Mouse (Mus musculus) heart, embryonic 15.5 days (tissue): ENCODE results near the gene Prrc2b. TPM values are rescaled to one million over a fixed set of nuclear protein-coding genes. Genes with fewer than 3 reads are reported as not detected.

ENCODE experiments used
- ATAC-seq: fragments of 200-750 bp; cut with Nextera tagmentation; replicated peaks from 2 replicates; pipeline ENCODE4 v1.8.0; 2017; ENCODE audit warnings: low read depth, moderate TSS enrichment; ENCODE audit not compliant: insufficient number of reproducible peaks, insufficient read depth, low FRiP score
- H3K27ac ChIP-seq: fragments of 300-500 bp; sonication (generic); 2 replicates; pipeline ENCODE4 v1.5.1; 2015; ENCODE audit warnings: mild to moderate bottlenecking, inconsistent platforms
- H3K27me3 ChIP-seq: fragments of 300-500 bp; sonication (generic); 2 replicates; pipeline ENCODE4 v1.6.1; 2015; ENCODE audit warnings: inconsistent platforms
- H3K36me3 ChIP-seq: fragments of 300-500 bp; sonication (generic); 2 replicates; pipeline ENCODE4 v1.6.1; 2015; ENCODE audit warnings: mild to moderate bottlenecking, inconsistent platforms
- H3K4me1 ChIP-seq: fragments of 300-500 bp; sonication (generic); replicated peaks from 2 replicates; pipeline ENCODE4 v1.6.1; 2015; ENCODE audit warnings: inconsistent platforms
- H3K4me2 ChIP-seq: fragments of 300-500 bp; sonication (generic); 2 replicates; pipeline ENCODE4 v1.6.1; 2015; ENCODE audit warnings: inconsistent platforms, mild to moderate bottlenecking, moderate library complexity
- H3K4me3 ChIP-seq: fragments of 300-500 bp; sonication (generic); 2 replicates; pipeline ENCODE4 v1.5.1; 2015; ENCODE audit warnings: mild to moderate bottlenecking, inconsistent platforms
- H3K9ac ChIP-seq: fragments of 300-500 bp; sonication (generic); 2 replicates; pipeline ENCODE4 v1.6.1; 2015; ENCODE audit warnings: mild to moderate bottlenecking, inconsistent platforms
- H3K9me3 ChIP-seq: fragments of 300-500 bp; sonication (generic); replicated peaks from 2 replicates; pipeline ENCODE4 v1.6.1; 2016; ENCODE audit warnings: inconsistent platforms
- WGBS: fragments of 180-500 bp; shearing (Covaris S2); methylation state at CpG from one replicate; pipeline ENCODE4 v1.1.7; 2015; ENCODE audit warnings: mixed read lengths; 5-methylcytosine and 5-hydroxymethylcytosine counted together
- polyA plus RNA-seq: library from polyadenylated mRNA; unstranded; fragments of >200 nt; fragmentation: Nextera tagmentation; extraction: Ambion mirVana; gene quantifications from 2 replicates; pipeline ENCODE4 v1.2.1, GENCODE M21; 2015

Gene Prrc2b
- polyA plus RNA-seq, 1 experiment from 2014 or later = 21.0 TPM

- Histone ChIP-seq H3K27ac (no peak overlapping the region), H3K9ac (no peak overlapping the region), H3K4me2 (no peak overlapping the region), H3K4me1 (peaks cover 75% of the 10 kb centered on the region), H3K27me3 (no peaks in the 10 kb centered on the region), H3K4me3 (no peak overlapping the region), H3K36me3 (no peaks in the 10 kb centered on the region), H3K9me3 (no peaks in the 10 kb centered on the region)
- no peak for ATAC-seq
- WGBS = 84% methylated on average over 4 of the region's 4 CpGs
Measured at GRCm38 (mm10) chr2:32162646-32163045, 11.8 kb downstream of the Prrc2b start.

GRCm38 (mm10) chr2:32163057-32163456, 12.2 kb downstream of the Prrc2b start:
- no peaks in the 10 kb centered on the region for H3K9me3 ChIP-seq
- 85% methylated on average over 3 of the region's 3 CpGs for WGBS
- H3K27me3 ChIP-seq = no peaks in the 10 kb centered on the region
- H3K4me3 ChIP-seq = no peak overlapping the region
- H3K4me1 ChIP-seq = peaks cover 77% of the 10 kb centered on the region
- no peaks in the 10 kb centered on the region for H3K36me3 ChIP-seq
- no peak overlapping the region for H3K27ac ChIP-seq
- H3K4me2 ChIP-seq = no peak overlapping the region
- H3K9ac ChIP-seq = no peak overlapping the region
- ATAC-seq = no peak

GRCm38 (mm10) chr2:32164503-32164902, 13.6 kb downstream of the Prrc2b start:
- H3K27me3 ChIP-seq = no peaks in the 10 kb centered on the region
- H3K36me3 ChIP-seq = no peaks in the 10 kb centered on the region
- H3K27ac ChIP-seq = 0 out of 2 replicates have a peak overlapping the region, but pooled peaks have one; percentile 5
- no peaks in the 10 kb centered on the region for H3K9me3 ChIP-seq
- H3K4me1 ChIP-seq = peaks cover 76% of the 10 kb centered on the region
- 62% methylated on average over 12 of the region's 12 CpGs for WGBS
- no peak overlapping the region for H3K9ac ChIP-seq
- H3K4me2 ChIP-seq = no peak overlapping the region
- no peak overlapping the region for H3K4me3 ChIP-seq
- no peak for ATAC-seq

- Histone ChIP-seq H3K9ac (no peak overlapping the region), H3K36me3 (no peaks in the 10 kb centered on the region), H3K27ac (0 out of 2 replicates have a peak overlapping the region, but pooled peaks have one; percentile 10), H3K27me3 (no peaks in the 10 kb centered on the region), H3K4me2 (no peak overlapping the region), H3K4me1 (peaks cover 76% of the 10 kb centered on the region), H3K9me3 (no peaks in the 10 kb centered on the region), H3K4me3 (no peak overlapping the region)
- ATAC-seq = no peak
- 72% methylated on average over 11 of the region's 11 CpGs for WGBS
Measured at GRCm38 (mm10) chr2:32165040-32165800, 14.3 kb downstream of the Prrc2b start.

GRCm38 (mm10) chr2:32166581-32166980, 15.7 kb downstream of the Prrc2b start:
- H3K27ac ChIP-seq = peak overlapping the region; percentile 91
- no peak for ATAC-seq
- peaks cover 75% of the 10 kb centered on the region for H3K4me1 ChIP-seq
- 9% methylated on average over 10 of the region's 10 CpGs for WGBS
- no peaks in the 10 kb centered on the region for H3K36me3 ChIP-seq
- H3K9me3 ChIP-seq = no peaks in the 10 kb centered on the region
- peak overlapping the region; percentile 59 for H3K4me2 ChIP-seq
- H3K27me3 ChIP-seq = no peaks in the 10 kb centered on the region
- no peak overlapping the region; the same call in 1 of the 2 replicates for H3K4me3 ChIP-seq
- peak overlapping the region; percentile 29; the same call in 1 of the 2 replicates for H3K9ac ChIP-seq

DNA sequence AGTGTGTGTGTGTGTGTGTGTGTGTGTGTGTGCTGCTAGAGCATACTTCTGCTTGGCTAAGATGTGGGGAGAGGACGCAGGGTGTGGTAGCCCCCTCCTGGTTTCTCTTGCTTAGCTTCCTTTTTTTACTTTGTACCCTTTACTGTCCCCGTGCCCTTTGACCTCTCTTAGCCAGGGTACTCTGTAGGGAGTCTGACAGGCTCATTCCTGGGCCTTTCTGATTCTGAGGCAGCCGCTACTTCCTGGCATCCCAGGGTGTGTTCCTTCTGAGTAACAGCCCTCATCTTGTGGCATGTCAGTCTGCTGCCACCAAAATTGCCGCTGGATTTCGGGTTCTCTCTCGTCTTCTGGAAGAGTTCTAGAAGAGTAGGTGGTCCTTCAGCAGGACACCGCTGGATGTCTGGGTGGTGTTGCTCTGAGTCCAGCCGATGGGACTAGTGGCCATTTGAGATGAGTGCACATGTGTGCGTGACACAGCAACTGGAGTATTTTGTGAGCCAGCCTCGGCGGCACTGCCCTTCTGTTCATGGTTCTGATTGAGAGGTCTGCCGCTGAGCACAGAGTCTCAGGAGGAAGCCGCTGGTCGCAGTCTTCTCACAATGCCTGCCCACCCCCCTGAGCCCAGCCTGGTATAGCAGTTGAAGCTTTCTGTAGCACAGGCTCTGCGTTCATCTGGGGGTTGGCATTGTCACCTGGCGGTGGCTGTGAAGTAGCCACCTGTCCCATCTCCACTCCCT, 16.3 kb downstream of the Prrc2b start:
- Histone ChIP-seq H3K27me3 (no peaks in the 10 kb centered on the region), H3K9me3 (no peaks in the 10 kb centered on the region), H3K4me3 (peak overlapping the region; percentile 16), H3K36me3 (no peaks in the 10 kb centered on the region), H3K27ac (peak overlapping the region; percentile 91), H3K4me2 (peak overlapping the region; percentile 59), H3K4me1 (peaks cover 79% of the 10 kb centered on the region), H3K9ac (peak overlapping the region; percentile 29; the same call in 1 of the 2 replicates)
- WGBS = 19% methylated on average over 16 of the region's 16 CpGs
- ATAC-seq = no peak; the same call in 1 of the 2 replicates

GRCm38 (mm10) chr2:32167819-32168218, 16.9 kb downstream of the Prrc2b start:
- H3K9ac ChIP-seq = peak overlapping the region; percentile 29; the same call in 1 of the 2 replicates
- H3K4me3 ChIP-seq = peak overlapping the region; percentile 16
- H3K4me1 ChIP-seq = peaks cover 80% of the 10 kb centered on the region
- H3K4me2 ChIP-seq = peak overlapping the region; percentile 59
- H3K27ac ChIP-seq = peak overlapping the region; percentile 91
- WGBS = 3% methylated on average over 7 of the region's 7 CpGs
- no peaks in the 10 kb centered on the region for H3K36me3 ChIP-seq
- H3K9me3 ChIP-seq = no peaks in the 10 kb centered on the region
- no peaks in the 10 kb centered on the region for H3K27me3 ChIP-seq
- ATAC-seq = peak; percentile 81

DNA sequence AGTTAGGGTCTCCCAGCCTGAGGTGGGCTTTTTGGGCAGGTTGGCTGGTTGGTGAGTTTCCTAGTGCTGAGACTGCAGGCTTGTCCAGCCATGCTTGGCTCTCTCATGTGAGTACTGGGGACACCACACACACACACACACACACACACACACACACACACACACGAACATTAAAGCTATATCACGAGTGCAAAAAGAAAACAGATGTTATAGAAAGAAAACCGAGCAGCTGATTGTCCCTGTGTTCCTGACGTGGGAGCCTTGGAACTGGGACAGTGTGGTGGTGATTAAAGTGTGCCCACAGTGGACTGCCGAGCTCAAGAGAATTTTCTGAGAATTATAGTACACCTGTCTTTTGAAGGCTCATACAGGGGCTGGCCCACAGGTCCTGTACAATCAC, 18.4 kb downstream of the Prrc2b start:
- 50% methylated on average over 5 of the region's 5 CpGs for WGBS
- no peak overlapping the region for H3K4me3 ChIP-seq
- ATAC-seq = no peak
- H3K4me1 ChIP-seq = peaks cover 84% of the 10 kb centered on the region
- H3K27ac ChIP-seq = peak overlapping the region; percentile 74
- H3K9ac ChIP-seq = 0 out of 2 replicates have a peak overlapping the region, but pooled peaks have one; percentile 18
- H3K4me2 ChIP-seq = no peak overlapping the region; the same call in 1 of the 2 replicates
- no peaks in the 10 kb centered on the region for H3K36me3 ChIP-seq
- H3K27me3 ChIP-seq = no peaks in the 10 kb centered on the region
- H3K9me3 ChIP-seq = no peaks in the 10 kb centered on the region

- Histone ChIP-seq H3K36me3 (no peaks in the 10 kb centered on the region), H3K9ac (peak overlapping the region; percentile 18; the same call in 1 of the 2 replicates), H3K4me3 (no peak overlapping the region), H3K4me1 (peaks cover 84% of the 10 kb centered on the region), H3K27ac (peak overlapping the region; percentile 74), H3K4me2 (peak overlapping the region; percentile 24), H3K9me3 (no peaks in the 10 kb centered on the region), H3K27me3 (no peaks in the 10 kb centered on the region)
- WGBS = 53% methylated on average over 8 of the region's 8 CpGs
- no peak for ATAC-seq
Measured at GRCm38 (mm10) chr2:32170010-32170409, 19.1 kb downstream of the Prrc2b start.

DNA sequence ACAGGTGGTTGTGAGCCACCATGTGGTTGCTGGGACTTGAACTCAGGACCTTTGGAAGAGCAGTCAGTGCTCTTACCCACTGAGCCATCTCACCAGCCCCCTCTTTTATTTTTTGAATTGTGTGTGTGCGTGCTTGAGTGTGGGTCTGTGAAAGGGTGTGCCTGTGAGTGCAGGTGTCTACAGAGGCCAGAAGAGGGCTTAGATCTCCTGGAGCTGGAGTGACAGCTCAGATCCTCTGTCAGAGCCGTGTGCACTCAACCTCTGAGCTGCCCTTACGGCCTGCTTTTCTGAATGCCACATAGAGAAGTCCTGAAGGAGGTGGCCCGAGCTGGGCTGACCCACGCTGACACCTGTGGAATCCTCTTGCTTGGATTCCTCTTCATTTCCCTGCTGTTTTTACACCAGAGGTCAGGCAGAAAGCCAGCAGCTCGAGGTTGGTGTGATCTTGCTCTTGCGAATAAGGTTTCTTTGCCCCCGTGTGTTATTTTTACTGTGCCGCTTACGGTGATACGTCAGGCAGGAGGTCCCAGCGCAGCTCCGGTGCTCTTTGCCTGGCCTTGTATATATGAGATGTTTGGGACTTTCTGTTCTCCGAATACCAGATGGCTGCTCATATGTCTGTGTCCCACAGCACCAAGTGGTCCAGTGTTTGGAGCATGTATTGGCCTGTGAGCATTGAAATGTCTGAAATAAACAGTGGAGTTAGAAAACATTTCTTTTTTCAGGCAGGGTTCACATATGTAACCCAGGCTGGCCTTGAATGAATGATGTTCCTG, 21.0 kb downstream of the Prrc2b start:
- Histone ChIP-seq H3K27ac (peak overlapping the region; percentile 24), H3K27me3 (no peaks in the 10 kb centered on the region), H3K4me3 (no peak overlapping the region), H3K36me3 (no peaks in the 10 kb centered on the region), H3K9ac (no peak overlapping the region), H3K9me3 (no peaks in the 10 kb centered on the region), H3K4me1 (peaks cover 86% of the 10 kb centered on the region), H3K4me2 (no peak overlapping the region)
- no peak for ATAC-seq
- WGBS = 70% methylated on average over 14 of the region's 14 CpGs
